Mouse (Mus musculus): ENCODE measurements around the gene Podnl1. TPM values are rescaled to one million over a fixed set of nuclear protein-coding genes. Genes with fewer than 3 reads are reported as not detected.

Gene Podnl1
- polyA plus RNA-seq (2012; fragmentation: generic; extraction: Trizol): 10 to 100 TPM in 1 of 2 experiments, 1 to 10 TPM in 1; 5.4 to 12.8 TPM

DNA sequence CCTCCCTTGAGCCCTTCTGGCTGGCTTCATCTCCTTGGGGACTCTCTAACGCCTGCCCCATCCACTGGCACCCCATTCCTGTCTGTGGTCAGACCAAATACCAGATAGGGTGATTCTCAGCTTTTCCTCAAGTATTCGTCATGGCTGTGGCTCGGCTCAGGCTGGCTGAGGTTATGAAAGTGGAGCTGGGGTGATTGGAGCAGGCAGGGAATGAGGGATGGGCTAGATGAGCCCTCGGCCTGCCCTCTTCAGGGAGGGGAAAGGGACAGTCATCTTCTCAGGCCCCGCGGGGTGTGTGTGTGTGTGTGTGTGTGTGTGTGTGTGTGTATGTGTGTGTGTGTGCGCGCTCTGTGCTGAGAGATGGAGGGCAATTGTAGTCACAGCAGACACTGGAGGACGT, at the start of gene Podnl1:
Gene Podnl1 (plus strand): TSS at position 334 of the 400 bp plus-strand sequence.

DNA sequence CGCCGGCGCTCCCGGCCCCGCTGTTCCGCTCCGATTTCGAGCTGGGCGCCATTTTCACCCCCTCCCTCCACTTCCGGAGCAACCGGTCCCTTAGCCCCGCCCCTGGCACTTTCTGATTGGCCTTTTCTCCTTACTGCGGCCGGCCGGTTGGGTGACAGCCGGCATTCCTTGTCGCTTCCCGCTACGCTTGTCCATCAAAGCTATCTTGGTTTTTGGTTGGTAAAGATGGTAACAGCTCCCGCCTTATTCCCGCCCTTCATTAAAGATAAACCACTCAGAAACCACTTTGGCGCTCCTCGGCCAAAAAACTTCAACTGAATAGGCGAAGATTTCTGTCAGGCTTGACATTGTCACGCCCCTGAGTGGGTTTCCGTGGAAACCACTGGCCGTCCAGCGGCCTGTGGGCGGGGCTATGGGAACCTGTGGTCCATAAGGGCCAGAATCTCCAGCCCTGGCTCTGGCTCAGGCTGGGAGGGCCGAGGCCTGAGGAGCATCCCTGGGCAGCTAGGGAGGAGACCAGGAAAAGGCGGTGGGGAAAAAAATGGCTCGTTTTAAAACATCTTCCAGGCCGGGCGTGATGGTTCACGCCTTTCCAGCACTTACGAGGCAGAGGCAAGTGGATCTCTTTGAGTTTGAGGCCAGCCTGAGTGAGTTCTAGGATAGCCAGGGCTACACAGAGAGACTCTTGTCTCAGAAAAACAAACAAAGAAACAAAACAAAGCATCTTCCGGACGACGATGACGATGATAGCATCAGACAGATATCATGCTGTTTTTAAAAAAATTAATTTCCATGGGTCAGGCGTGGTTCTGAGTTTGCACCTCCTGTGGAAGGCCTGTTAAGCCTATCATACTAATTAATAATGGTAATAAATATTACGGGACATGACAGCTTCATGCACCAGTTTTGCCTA, 20.8 kb upstream of the Podnl1 start, which contains the start of gene Dcaf15:
Gene Dcaf15 (minus strand): TSS at position 72 of the 913 bp plus-strand sequence.

DNA sequence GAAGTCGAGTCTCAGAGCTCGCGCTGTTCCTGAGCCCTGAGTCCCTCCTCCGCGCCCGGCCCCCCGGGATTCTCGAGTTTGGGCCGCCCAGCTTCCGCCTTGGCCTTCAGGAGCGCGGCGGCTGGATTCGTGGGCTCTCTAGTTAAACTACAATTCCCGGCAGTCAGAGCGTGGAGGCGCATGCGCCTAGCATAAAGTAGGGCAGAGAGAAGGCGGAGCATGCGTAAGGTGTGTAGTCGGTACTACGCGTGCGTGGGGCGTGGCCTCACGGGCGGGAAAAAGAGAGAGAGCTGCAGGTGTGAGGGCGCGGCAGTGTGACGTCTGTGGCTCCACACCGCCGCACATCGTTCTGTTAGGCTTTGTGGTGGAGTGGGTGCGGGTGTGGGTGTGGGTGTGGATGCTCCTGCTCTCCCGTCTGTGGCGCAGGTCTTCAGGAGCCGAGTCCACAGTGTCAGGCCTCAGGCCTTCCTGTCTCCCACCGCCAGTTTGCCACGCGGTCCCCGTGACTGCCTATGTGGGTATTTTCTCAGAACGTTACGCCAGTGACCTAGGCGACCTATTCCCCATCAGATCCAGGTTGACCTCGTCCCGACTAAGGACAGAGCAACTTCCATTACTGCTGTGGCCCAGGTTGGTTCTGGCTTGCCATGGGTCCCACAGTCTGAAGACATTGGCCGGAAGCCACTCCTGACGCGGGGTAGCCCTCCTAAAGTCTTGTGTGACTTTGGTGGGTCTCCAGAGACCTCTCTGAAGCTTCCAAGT, 22.2 kb downstream of the Podnl1 start, which contains the start of the genes Cc2d1a and 4930432K21Rik:
Gene Cc2d1a (minus strand): TSS at position 168 of the 762 bp plus-strand sequence.
Gene 4930432K21Rik (plus strand): TSS at position 257 of the 762 bp plus-strand sequence.

Other genes starting within 250 kb of the Podnl1 start
- gene Adgrl1, start 225.9 kb upstream of the Podnl1 start, polyA plus RNA-seq (2012; fragmentation: generic; extraction: Trizol): 10 to 100 TPM in 1 of 2 experiments, 1 to 10 TPM in 1; 2.6 to 18.1 TPM
- gene Gm10644, start 170.8 kb upstream of the Podnl1 start, polyA plus RNA-seq (2012; fragmentation: generic; extraction: Trizol): under 1 TPM; 0.02 to 0.17 TPM
- gene Asf1b, start 170.5 kb upstream of the Podnl1 start, polyA plus RNA-seq (2012; fragmentation: generic; extraction: Trizol): 10 to 100 TPM; 26.5 to 32.4 TPM
- gene Prkaca, start 153.0 kb upstream of the Podnl1 start, polyA plus RNA-seq (2012; fragmentation: generic; extraction: Trizol): 10 to 100 TPM; 46.8 to 89.9 TPM
- gene Samd1, start 128.3 kb upstream of the Podnl1 start, polyA plus RNA-seq (2012; fragmentation: generic; extraction: Trizol): 10 to 100 TPM; 23.7 to 43.3 TPM
- under 1 TPM; 0.08 to 0.60 TPM for gene 1700067K01Rik, start 124.5 kb upstream of the Podnl1 start, polyA plus RNA-seq (2012; fragmentation: generic; extraction: Trizol)
- gene 2210011C24Rik, start 113.8 kb upstream of the Podnl1 start, polyA plus RNA-seq (2012; fragmentation: generic; extraction: Trizol): 1 to 10 TPM in 1 of 2 experiments, under 1 TPM in 1; 0.66 to 3.2 TPM
- under 1 TPM; 0.08 to 0.14 TPM for gene Palm3, start 104.5 kb upstream of the Podnl1 start, polyA plus RNA-seq (2012; fragmentation: generic; extraction: Trizol)
- gene Il27ra, start 83.4 kb upstream of the Podnl1 start, polyA plus RNA-seq (2012; fragmentation: generic; extraction: Trizol): under 1 TPM in 1 of 2 experiments, not detected in 1; 0.01 TPM
- not detected for gene Rln3, start 81.0 kb upstream of the Podnl1 start, polyA plus RNA-seq (2012; fragmentation: generic; extraction: Trizol)
- gene Gm10643, start 60.9 kb upstream of the Podnl1 start, polyA plus RNA-seq (2012; fragmentation: generic; extraction: Trizol): 1 to 10 TPM in 1 of 2 experiments, under 1 TPM in 1; 0.18 to 1.1 TPM
- 10 to 100 TPM in 1 of 2 experiments, 1 to 10 TPM in 1; 5.9 to 13.7 TPM for gene Rfx1, start 59.2 kb upstream of the Podnl1 start, polyA plus RNA-seq (2012; fragmentation: generic; extraction: Trizol)
- 10 to 100 TPM; 25.8 to 33.2 TPM for gene Dcaf15, start 21.2 kb upstream of the Podnl1 start, polyA plus RNA-seq (2012; fragmentation: generic; extraction: Trizol)
- 10 to 100 TPM; 37.0 to 44.8 TPM for gene Cc2d1a, start 21.9 kb downstream of the Podnl1 start, polyA plus RNA-seq (2012; fragmentation: generic; extraction: Trizol)
- gene 4930432K21Rik, start 22.0 kb downstream of the Podnl1 start, polyA plus RNA-seq (2012; fragmentation: generic; extraction: Trizol): 1 to 10 TPM in 1 of 2 experiments, under 1 TPM in 1; 0.60 to 1.3 TPM
- gene Nanos3, start 59.2 kb downstream of the Podnl1 start, polyA plus RNA-seq (2012; fragmentation: generic; extraction: Trizol): 1 to 10 TPM; 1.2 to 2.4 TPM
- gene Zswim4, start 111.1 kb downstream of the Podnl1 start, polyA plus RNA-seq (2012; fragmentation: generic; extraction: Trizol): 1 to 10 TPM; 3.2 to 8.1 TPM
- gene D8Ertd738e, start 123.7 kb downstream of the Podnl1 start, polyA plus RNA-seq (2012; fragmentation: generic; extraction: Trizol): 100 to 1,000 TPM; 269 to 302 TPM
- gene Mri1, start 131.3 kb downstream of the Podnl1 start, polyA plus RNA-seq (2012; fragmentation: generic; extraction: Trizol): 10 to 100 TPM; 12.3 to 34.7 TPM
- gene Ccdc130, start 144.4 kb downstream of the Podnl1 start, polyA plus RNA-seq (2012; fragmentation: generic; extraction: Trizol): 10 to 100 TPM in 1 of 2 experiments, 1 to 10 TPM in 1; 4.9 to 18.8 TPM